Mouse (Mus musculus): ENCODE results near the gene Spata9.

GRCm38 (mm10) chr13:76014511-76014910, 47.6 kb downstream of the Spata9 start:
- no peak for TF ChIP-seq CTCF (IDR thresholded peaks at IDR 0.05; ENCODE audit: insufficient read depth, low read depth, low read length)
- no peak for TF ChIP-seq POLR2A (IDR thresholded peaks at IDR 0.05; ENCODE audit: insufficient read depth, low read depth, low read length)

Measured in olfactory bulb, adult 2 months (tissue).